Mouse (Mus musculus) lung, postnatal 0 days (tissue): ENCODE measurements around the gene Zc3h14.

ENCODE experiments used
- CTCF ChIP-seq: IDR thresholded peaks from 2 replicates; pipeline ENCODE4 v1.5.1; 2016; ENCODE audit warnings: antibody characterized with exemption, mild to moderate bottlenecking
- EP300 ChIP-seq: IDR thresholded peaks from 2 replicates; pipeline ENCODE4 v1.6.1; 2016; ENCODE audit warnings: antibody characterized with exemption, mild to moderate bottlenecking, control low read depth

DNA sequence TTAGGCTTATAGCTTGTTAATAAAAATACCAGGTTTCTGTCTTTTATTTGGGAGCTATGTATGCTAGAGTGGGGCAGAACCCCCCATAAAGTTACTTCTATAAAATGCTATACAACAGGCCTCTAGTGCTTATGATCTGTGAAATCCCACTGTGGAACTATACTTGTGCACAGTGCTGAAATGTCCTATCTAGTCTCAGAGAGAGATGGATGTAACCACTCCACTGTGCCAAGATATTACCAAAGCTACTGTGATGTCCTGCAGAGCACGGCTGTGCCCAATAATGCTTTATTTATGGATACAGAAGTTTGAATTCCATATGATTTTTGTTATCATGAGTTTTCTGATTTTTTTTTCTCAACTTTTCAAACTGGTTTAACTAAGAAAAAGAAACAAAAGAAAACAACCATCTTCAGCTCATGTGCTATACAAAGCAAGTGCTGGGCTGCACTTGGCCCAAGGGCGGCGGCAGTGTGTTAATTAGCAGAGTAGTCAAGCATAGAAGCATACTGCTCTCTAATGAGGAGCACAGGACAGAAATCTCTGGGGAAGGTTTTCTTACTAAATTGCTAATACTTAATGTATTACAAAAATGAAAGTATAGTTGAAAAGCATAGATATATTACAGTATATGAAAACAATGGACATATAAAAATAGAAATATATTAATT is 57.4 kb downstream of the Zc3h14 start:
- no peak for TF ChIP-seq CTCF
- no peak for TF ChIP-seq EP300
